Mouse (Mus musculus): ENCODE data around the gene Pabpc4. TPM values are rescaled to one million over a fixed set of nuclear protein-coding genes. Genes with fewer than 3 reads are reported as not detected.

Pabpc4 gene
- polyA plus RNA-seq (2015; fragmentation: Nextera tagmentation; extraction: Ambion mirVana), result 43.9 and 45.8 TPM in 2 replicates

DNA sequence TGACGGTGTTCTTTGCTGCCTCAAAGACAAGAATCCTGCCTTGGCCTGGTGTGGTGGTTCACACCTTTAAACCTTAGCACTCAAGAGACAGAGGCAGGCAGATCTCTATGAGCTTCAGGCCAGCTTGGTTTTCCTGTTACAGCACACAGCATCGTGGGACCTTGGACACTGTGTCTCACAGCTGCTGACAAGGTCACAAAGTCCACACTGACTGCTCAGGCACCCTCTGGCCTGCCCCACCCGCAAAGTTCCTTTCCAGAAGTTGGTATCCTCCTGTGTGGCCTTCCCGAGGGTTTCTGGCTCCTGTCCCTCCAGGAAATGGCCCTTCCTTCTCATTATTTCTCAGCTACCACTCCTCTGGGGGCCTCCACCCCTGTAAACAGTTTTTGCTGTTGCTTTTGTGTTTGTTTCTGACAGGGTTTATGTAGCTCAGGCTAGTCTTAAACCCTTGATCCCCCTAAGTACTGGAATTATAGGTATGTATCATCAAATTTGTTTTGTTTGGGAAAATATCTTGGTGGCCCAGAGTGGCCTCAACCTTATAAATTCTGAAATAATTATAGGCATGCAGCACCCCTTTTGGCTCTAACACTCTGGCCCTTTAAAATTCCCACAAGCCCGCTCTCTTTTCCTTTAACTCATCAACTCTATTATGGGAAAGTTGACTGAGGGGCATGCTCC, at the start of gene Pabpc4:
Gene Pabpc4 (plus strand): TSS at position 631 of the 681 bp plus-strand sequence.
- H3K4me2 ChIP-seq (replicated peaks), result no peak within 1 kb of the TSS
- no peak for ATAC-seq (ENCODE audit: low FRiP score, low read depth)
- no peak within 1 kb of the TSS for H3K9ac ChIP-seq
- peaks cover 18% of the 10 kb centered on the region for H3K4me1 ChIP-seq
- H3K4me3 ChIP-seq, result no peak within 1 kb of the TSS
- no peaks in the 10 kb centered on the region for H3K27me3 ChIP-seq
- WGBS, result 62% methylated on average over 5 of the region's 5 CpGs
- H3K36me3 ChIP-seq, result no peaks in the 10 kb centered on the region
- no peaks in the 10 kb centered on the region for H3K9me3 ChIP-seq
- no peak within 1 kb of the TSS for H3K27ac ChIP-seq

- 93% methylated on average over 9 of the region's 9 CpGs for WGBS
- H3K4me3 ChIP-seq, result no peak overlapping the region
- ATAC-seq (ENCODE audit: low FRiP score, low read depth), result no peak
Measured at GRCm38 (mm10) chr4:123213975-123214374, 48.2 kb upstream of the Pabpc4 start.

DNA sequence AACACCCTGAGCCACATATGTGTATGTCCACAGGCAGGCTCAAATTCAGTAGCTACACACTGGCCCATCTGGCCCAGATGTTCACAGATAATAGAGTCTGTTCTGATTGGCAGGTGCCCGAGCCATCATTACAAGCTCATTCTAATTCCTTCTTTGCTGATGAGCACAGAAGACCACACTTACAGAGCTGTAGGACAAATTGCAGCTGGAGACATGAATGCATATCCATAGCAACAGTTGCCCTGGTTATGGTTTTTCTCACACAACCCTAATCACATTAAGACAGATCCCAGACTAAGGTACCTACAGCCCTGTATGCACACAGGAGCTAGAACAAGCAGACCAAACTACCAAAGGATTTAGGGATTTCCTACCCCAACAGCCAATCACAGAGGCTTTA, 46.8 kb upstream of the Pabpc4 start:
- Histone ChIP-seq H3K4me1 (0 out of 2 replicates have a peak, but pooled peaks cover 6% of the 10 kb centered on the region), H3K9ac (no peak overlapping the region), H3K36me3 (no peaks in the 10 kb centered on the region), H3K4me3 (no peak overlapping the region), H3K27me3 (peaks cover 17% of the 10 kb centered on the region; the same call in 1 of the 2 replicates), H3K9me3 (no peaks in the 10 kb centered on the region), H3K27ac (no peak overlapping the region), H3K4me2 (replicated peaks) (no peak overlapping the region)
- no peak for ATAC-seq (ENCODE audit: low FRiP score, low read depth)
- 74% methylated on average over 1 of the region's 1 CpGs for WGBS

More at GRCm38 (mm10) chr4:123213975-123214374, 48.2 kb upstream of the Pabpc4 start:
- no peak overlapping the region for H3K9ac ChIP-seq
- H3K27ac ChIP-seq, result no peak overlapping the region
- no peaks in the 10 kb centered on the region for H3K36me3 ChIP-seq
- H3K27me3 ChIP-seq, result peaks cover 17% of the 10 kb centered on the region; the same call in 1 of the 2 replicates
- no peak overlapping the region for H3K4me2 ChIP-seq (replicated peaks)
- H3K4me1 ChIP-seq, result peaks cover 11% of the 10 kb centered on the region; the same call in 1 of the 2 replicates
- H3K9me3 ChIP-seq, result no peaks in the 10 kb centered on the region

GRCm38 (mm10) chr4:123216782-123217181, 45.4 kb upstream of the Pabpc4 start:
- no peaks in the 10 kb centered on the region for H3K9me3 ChIP-seq
- H3K4me1 ChIP-seq, result no peaks in the 10 kb centered on the region
- no peak for ATAC-seq (ENCODE audit: low FRiP score, low read depth)
- no peaks in the 10 kb centered on the region for H3K36me3 ChIP-seq
- H3K27ac ChIP-seq, result no peak overlapping the region
- 12% methylated on average over 1 of the region's 1 CpGs for WGBS
- no peak overlapping the region for H3K4me2 ChIP-seq (replicated peaks)
- H3K27me3 ChIP-seq, result peaks cover 17% of the 10 kb centered on the region; the same call in 1 of the 2 replicates
- no peak overlapping the region for H3K9ac ChIP-seq
- H3K4me3 ChIP-seq, result no peak overlapping the region

DNA sequence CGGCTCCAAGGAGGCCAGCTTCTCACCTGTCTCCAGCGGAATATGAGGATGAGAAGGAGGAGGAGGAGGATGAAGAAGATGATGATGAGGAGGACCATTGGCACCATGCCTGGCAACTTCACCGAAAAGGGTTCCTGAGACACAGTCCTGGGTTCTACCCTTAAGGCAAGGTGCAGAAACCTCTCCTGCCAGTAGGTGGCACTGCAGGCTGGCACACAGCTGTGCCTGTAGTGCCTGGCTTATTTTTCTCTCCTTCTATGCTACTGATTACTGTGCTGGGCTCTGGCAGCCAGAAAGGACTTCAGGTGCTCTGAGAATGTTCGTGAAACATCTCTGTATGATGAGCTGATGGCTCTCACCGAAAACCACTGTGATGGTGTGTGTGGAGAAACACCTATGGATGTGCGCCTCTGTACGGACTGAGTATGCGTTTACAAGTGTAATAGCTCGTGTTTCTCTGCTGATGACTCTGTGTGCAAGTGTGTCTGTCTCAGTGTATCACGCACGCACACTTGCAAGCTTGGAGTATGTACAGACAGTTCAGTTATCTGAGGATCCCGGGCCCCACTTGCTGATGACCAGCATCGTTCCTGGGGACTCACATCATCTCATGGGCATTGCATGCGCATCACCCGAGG, 42.3 kb upstream of the Pabpc4 start:
- no peak overlapping the region for H3K4me3 ChIP-seq
- WGBS, result 70% methylated on average over 15 of the region's 15 CpGs
- H3K36me3 ChIP-seq, result no peaks in the 10 kb centered on the region
- no peaks in the 10 kb centered on the region for H3K9me3 ChIP-seq
- 0 out of 2 replicates have a peak overlapping the region, but pooled peaks have one; percentile 8 for H3K9ac ChIP-seq
- peaks cover 10% of the 10 kb centered on the region; the same call in 1 of the 2 replicates for H3K27me3 ChIP-seq
- no peak overlapping the region for H3K27ac ChIP-seq
- H3K4me1 ChIP-seq, result no peaks in the 10 kb centered on the region
- H3K4me2 ChIP-seq (replicated peaks), result no peak overlapping the region
- peak; percentile 81 for ATAC-seq (ENCODE audit: low FRiP score, low read depth)

- no peak for ATAC-seq (ENCODE audit: low FRiP score, low read depth)
- H3K36me3 ChIP-seq, result no peaks in the 10 kb centered on the region
- 78% methylated on average over 4 of the region's 4 CpGs for WGBS
Measured at GRCm38 (mm10) chr4:123220637-123221036, 41.5 kb upstream of the Pabpc4 start.

DNA sequence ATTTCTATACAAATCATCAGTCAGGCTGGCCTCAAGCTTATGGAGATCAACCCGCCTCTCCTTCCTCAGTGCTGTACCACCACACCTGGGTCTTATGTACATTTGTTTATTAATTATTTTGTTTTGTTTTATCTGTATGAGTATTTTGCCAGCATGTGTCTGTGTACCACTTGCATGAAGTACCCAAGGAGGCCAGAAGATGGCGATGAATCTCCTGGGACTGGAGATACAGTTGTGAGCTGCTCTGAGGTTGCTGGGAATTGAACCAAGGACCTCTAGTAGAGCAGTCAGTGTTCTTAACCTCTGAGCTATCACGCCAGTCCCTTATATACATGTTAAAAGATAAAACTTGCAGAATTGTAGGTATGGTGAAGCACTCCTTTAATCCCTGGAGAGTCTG, 38.8 kb upstream of the Pabpc4 start:
- peaks cover 8% of the 10 kb centered on the region; the same call in 1 of the 2 replicates for H3K27me3 ChIP-seq
- H3K27ac ChIP-seq, result no peak overlapping the region
- peaks cover 19% of the 10 kb centered on the region for H3K4me1 ChIP-seq
- no peak overlapping the region for H3K4me3 ChIP-seq
- no peak overlapping the region for H3K4me2 ChIP-seq (replicated peaks)
- no peak for ATAC-seq (ENCODE audit: low FRiP score, low read depth)
- no peaks in the 10 kb centered on the region for H3K36me3 ChIP-seq
- H3K9me3 ChIP-seq, result no peaks in the 10 kb centered on the region
- H3K9ac ChIP-seq, result no peak overlapping the region
- 50% methylated on average over 3 of the region's 3 CpGs for WGBS

More at GRCm38 (mm10) chr4:123220637-123221036, 41.5 kb upstream of the Pabpc4 start:
- Histone ChIP-seq H3K4me2 (replicated peaks) (no peak overlapping the region), H3K9ac (no peak overlapping the region), H3K9me3 (no peaks in the 10 kb centered on the region), H3K4me3 (no peak overlapping the region), H3K4me1 (no peaks in the 10 kb centered on the region), H3K27ac (no peak overlapping the region), H3K27me3 (peaks cover 10% of the 10 kb centered on the region; the same call in 1 of the 2 replicates)

- 50% methylated on average over 10 of the region's 10 CpGs for WGBS
- peak; percentile 74 for ATAC-seq (ENCODE audit: low FRiP score, low read depth)
- Histone ChIP-seq H3K9me3 (no peaks in the 10 kb centered on the region), H3K27ac (no peak overlapping the region), H3K4me1 (peaks cover 31% of the 10 kb centered on the region), H3K4me3 (no peak overlapping the region), H3K9ac (no peak overlapping the region), H3K27me3 (peaks cover 23% of the 10 kb centered on the region), H3K4me2 (replicated peaks) (no peak overlapping the region), H3K36me3 (no peaks in the 10 kb centered on the region)
Measured at GRCm38 (mm10) chr4:123225718-123226403, 36.3 kb upstream of the Pabpc4 start.

DNA sequence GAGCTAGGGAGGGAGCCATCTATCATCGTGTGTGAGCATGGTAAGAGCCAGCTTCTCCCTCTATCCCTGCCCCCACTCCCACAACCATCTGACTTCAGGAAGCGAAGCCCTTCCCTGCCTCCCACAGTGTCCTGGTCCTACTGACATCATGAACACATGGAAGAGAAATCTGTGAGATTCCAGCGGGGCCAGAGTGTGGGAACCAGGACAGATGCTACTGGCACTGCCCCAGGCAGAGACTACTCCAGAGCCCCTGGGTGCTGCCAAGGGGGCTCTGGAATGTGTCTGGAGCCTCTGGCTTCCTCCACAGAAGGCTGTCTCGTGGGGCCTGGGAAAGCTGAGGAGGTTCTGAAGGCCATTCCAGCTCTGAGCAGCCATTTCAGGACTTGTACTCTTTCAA, 34.4 kb upstream of the Pabpc4 start:
- Histone ChIP-seq H3K27ac (peak overlapping the region; percentile 33; the same call in 1 of the 2 replicates), H3K4me2 (replicated peaks) (no peak overlapping the region), H3K9me3 (no peaks in the 10 kb centered on the region), H3K27me3 (peaks cover 37% of the 10 kb centered on the region), H3K4me3 (no peak overlapping the region), H3K4me1 (peaks cover 38% of the 10 kb centered on the region), H3K9ac (peak overlapping the region; percentile 35; the same call in 1 of the 2 replicates), H3K36me3 (no peaks in the 10 kb centered on the region)
- 37% methylated on average over 4 of the region's 4 CpGs for WGBS
- peak; percentile 51 for ATAC-seq (ENCODE audit: low FRiP score, low read depth)

GRCm38 (mm10) chr4:123228270-123228669, 33.9 kb upstream of the Pabpc4 start:
- WGBS, result 11% methylated on average over 2 of the region's 2 CpGs
- no peak overlapping the region for H3K4me3 ChIP-seq
- no peaks in the 10 kb centered on the region for H3K9me3 ChIP-seq
- no peaks in the 10 kb centered on the region for H3K36me3 ChIP-seq
- ATAC-seq (ENCODE audit: low FRiP score, low read depth), result peak; percentile 73
- no peak overlapping the region for H3K9ac ChIP-seq
- peaks cover 43% of the 10 kb centered on the region for H3K4me1 ChIP-seq
- peaks cover 42% of the 10 kb centered on the region for H3K27me3 ChIP-seq
- H3K4me2 ChIP-seq (replicated peaks), result no peak overlapping the region
- H3K27ac ChIP-seq, result no peak overlapping the region

GRCm38 (mm10) chr4:123229166-123229565, 33.0 kb upstream of the Pabpc4 start:
- H3K4me1 ChIP-seq, result peaks cover 52% of the 10 kb centered on the region
- H3K36me3 ChIP-seq, result no peaks in the 10 kb centered on the region
- no peak overlapping the region for H3K4me3 ChIP-seq
- WGBS, result 34% methylated on average over 11 of the region's 11 CpGs
- no peak overlapping the region for H3K4me2 ChIP-seq (replicated peaks)
- peaks cover 51% of the 10 kb centered on the region for H3K27me3 ChIP-seq
- H3K27ac ChIP-seq, result no peak overlapping the region
- no peak for ATAC-seq (ENCODE audit: low FRiP score, low read depth)
- no peaks in the 10 kb centered on the region for H3K9me3 ChIP-seq
- H3K9ac ChIP-seq, result no peak overlapping the region

GRCm38 (mm10) chr4:123232841-123233240, 29.3 kb upstream of the Pabpc4 start:
- WGBS, result 53% methylated on average over 3 of the region's 3 CpGs

More at GRCm38 (mm10) chr4:123232841-123233240, 29.3 kb upstream of the Pabpc4 start:
- ATAC-seq (ENCODE audit: low FRiP score, low read depth), result no peak
- Histone ChIP-seq H3K4me2 (replicated peaks) (peak overlapping the region; percentile 84; the same call in 1 of the 2 replicates), H3K27ac (no peak overlapping the region), H3K36me3 (no peaks in the 10 kb centered on the region), H3K4me1 (peaks cover 45% of the 10 kb centered on the region), H3K27me3 (peaks cover 78% of the 10 kb centered on the region), H3K9me3 (no peaks in the 10 kb centered on the region), H3K9ac (no peak overlapping the region), H3K4me3 (no peak overlapping the region)

All from limb, embryonic 13.5 days (tissue).